In the genomic region with DNA sequence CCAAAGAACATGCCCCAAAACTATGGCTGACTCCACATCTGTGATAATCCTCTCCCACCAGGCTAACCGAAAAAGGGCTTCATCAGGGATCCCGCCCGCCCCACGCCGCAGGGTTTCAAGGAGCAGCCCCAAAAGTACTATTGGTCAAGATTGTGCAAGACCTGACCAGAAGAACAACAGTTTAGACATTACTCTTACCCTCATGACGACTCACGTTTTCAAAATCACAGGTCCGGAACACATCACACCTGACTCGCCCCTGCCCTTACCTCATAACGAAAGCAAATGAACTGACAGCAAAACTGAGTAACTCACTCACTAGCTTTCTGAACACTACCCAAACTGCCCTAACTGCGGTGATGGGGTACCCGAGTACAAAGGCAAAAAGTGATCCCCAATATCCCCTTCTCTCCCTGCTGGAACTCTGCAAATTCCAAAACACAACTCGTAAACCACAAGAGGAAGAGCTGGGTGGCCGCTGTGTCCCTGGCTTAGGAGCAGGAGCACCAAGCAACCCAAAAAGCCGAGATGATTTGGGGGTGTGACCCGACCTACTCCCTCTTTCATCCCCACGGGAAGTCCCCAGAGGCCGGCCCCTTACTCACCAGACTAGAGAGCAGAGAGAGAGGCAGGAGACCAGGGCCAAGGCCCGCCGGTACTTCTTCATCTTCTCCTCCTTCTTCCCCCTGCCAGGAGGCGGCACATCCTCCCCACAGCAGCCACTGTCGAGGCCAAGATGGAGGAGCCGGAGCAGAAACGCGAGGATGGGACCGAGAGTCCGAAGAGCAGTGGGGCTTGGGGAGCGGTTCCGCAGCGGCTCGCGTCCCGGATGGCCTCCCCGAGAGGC, we compare ENCODE assay signal across 8 mouse cellular contexts. TPM values are rescaled to one million over a fixed set of nuclear protein-coding genes. Genes with fewer than 3 reads are reported as not detected.
DNase-seq lines count a peak whose midpoint lies in the region; ATAC-seq and TF ChIP-seq lines count a peak whose summit lies in the region.

No protein-coding gene starts in this region.

- WGBS in cerebellum, adult 2 months = 0% methylated on average over 34 of the region's 34 CpGs
- 1% methylated on average over 33 of the region's 34 CpGs for WGBS in limb, embryonic 11.5 days
- WGBS in midbrain, embryonic 10.5 days = under 1% methylated on average over 34 of the region's 34 CpGs
- 0% methylated on average over 34 of the region's 34 CpGs for WGBS in stomach, embryonic 16.5 days

- H3K27me3 ChIP-seq in cerebellum, adult 2 months (ENCODE audit: control insufficient read depth, insufficient read depth, low read length) = no peaks in the 10 kb centered on the region
- no peaks in the 10 kb centered on the region for H3K27me3 ChIP-seq in limb, embryonic 11.5 days (ENCODE audit: control insufficient read depth, insufficient read depth, low read length)
- no peaks in the 10 kb centered on the region for H3K27me3 ChIP-seq in midbrain, embryonic 10.5 days (ENCODE audit: low read depth, poor library complexity, severe bottlenecking)
- H3K27me3 ChIP-seq in stomach, embryonic 16.5 days (ENCODE audit: control insufficient read depth, insufficient read depth, low read length) = no peaks in the 10 kb centered on the region

- H3K4me1 ChIP-seq in cerebellum, adult 2 months (ENCODE audit: control insufficient read depth, insufficient read depth, low read length) = no peaks in the 10 kb centered on the region; the same call in 1 of the 2 replicates
- H3K4me1 ChIP-seq in bone marrow macrophage, adult 2 months (ENCODE audit: control insufficient read depth, insufficient read depth, low read length) = peaks cover 7% of the 10 kb centered on the region
- H3K4me1 ChIP-seq in limb, embryonic 11.5 days (ENCODE audit: control insufficient read depth, insufficient read depth, low read length) = peaks cover 6% of the 10 kb centered on the region
- H3K4me1 ChIP-seq in midbrain, embryonic 10.5 days = peaks cover 28% of the 10 kb centered on the region
- H3K4me1 ChIP-seq in stomach, embryonic 16.5 days (ENCODE audit: control insufficient read depth, insufficient read depth, low read length) = peaks cover 14% of the 10 kb centered on the region; the same call in 1 of the 2 replicates

- H3K4me2 ChIP-seq in limb, embryonic 11.5 days (ENCODE audit: low read depth, severe bottlenecking) = peak overlapping the region; percentile 86
- H3K4me2 ChIP-seq in stomach, embryonic 16.5 days (ENCODE audit: low read depth, low read length) = peak overlapping the region; percentile 83

- H3K9ac ChIP-seq in limb, embryonic 11.5 days (ENCODE audit: low read length) = peak overlapping the region; percentile 93
- H3K9ac ChIP-seq in stomach, embryonic 16.5 days (ENCODE audit: low read length) = peak overlapping the region; percentile 89

- no peaks in the 10 kb centered on the region for H3K36me3 ChIP-seq in limb, embryonic 11.5 days (ENCODE audit: control insufficient read depth, insufficient read depth, low read length)
- H3K36me3 ChIP-seq in midbrain, embryonic 10.5 days = no peaks in the 10 kb centered on the region
- H3K36me3 ChIP-seq in stomach, embryonic 16.5 days (ENCODE audit: control insufficient read depth, insufficient read depth, low read length) = no peaks in the 10 kb centered on the region

- peak; percentile 57 for ATAC-seq in granulocyte monocyte progenitor cell, adult 5-6 weeks (replicated peaks; ENCODE audit: poor library complexity, severe bottlenecking)
- ATAC-seq in limb, embryonic 11.5 days (ENCODE audit: insufficient number of reproducible peaks, low FRiP score, low TSS enrichment, low read depth) = peak; percentile 55
- peak; percentile 39 for ATAC-seq in stomach, embryonic 16.5 days (ENCODE audit: insufficient read depth, low FRiP score)

- no peak for DNase-seq in cerebellum, adult 2 months
- DNase-seq in cerebellum, adult 11 months = no peak
- DNase-seq in 3T3-L1 (ENCODE audit: low read depth, low spot score) = peak; percentile 61
- DNase-seq in limb, embryonic 11.5 days (ENCODE audit: low spot score) = peak; percentile 36
- DNase-seq in midbrain, embryonic 10.5 days (ENCODE audit: low spot score) = peak; percentile 15

- H3K4me3 ChIP-seq in cerebellum, adult 2 months (replicated peaks; ENCODE audit: insufficient read depth, low read depth, low read length) = peak overlapping the region; percentile 87
- H3K4me3 ChIP-seq in bone marrow macrophage, adult 2 months (ENCODE audit: insufficient read depth, low read length) = peak overlapping the region; percentile 90
- H3K4me3 ChIP-seq in limb, embryonic 11.5 days (ENCODE audit: low read depth, low read length) = peak overlapping the region; percentile 92
- peak overlapping the region; percentile 70 for H3K4me3 ChIP-seq in midbrain, embryonic 10.5 days
- H3K4me3 ChIP-seq in stomach, embryonic 16.5 days (replicated peaks; ENCODE audit: low read length) = peak overlapping the region; percentile 90

- no peak for TF ChIP-seq CTCF in cerebellum, adult 2 months (IDR thresholded peaks at IDR 0.05; ENCODE audit: borderline replicate concordance, insufficient read depth, low read depth, low read length)
- TF ChIP-seq CTCF in bone marrow macrophage, adult 2 months (IDR thresholded peaks at IDR 0.05; ENCODE audit: low read depth, low read length) = no peak

- H3K9me3 ChIP-seq in limb, embryonic 11.5 days (ENCODE audit: control insufficient read depth, low read length) = no peaks in the 10 kb centered on the region
- no peaks in the 10 kb centered on the region for H3K9me3 ChIP-seq in midbrain, embryonic 10.5 days (replicated peaks)
- H3K9me3 ChIP-seq in stomach, embryonic 16.5 days (replicated peaks; ENCODE audit: control insufficient read depth, low read length) = no peaks in the 10 kb centered on the region

- H3K27ac ChIP-seq in cerebellum, adult 2 months (ENCODE audit: insufficient read depth, low read length) = peak overlapping the region; percentile 76
- H3K27ac ChIP-seq in bone marrow macrophage, adult 2 months (ENCODE audit: insufficient read depth, low read depth, low read length) = peak overlapping the region; percentile 80
- H3K27ac ChIP-seq in limb, embryonic 11.5 days (replicated peaks; ENCODE audit: low read depth, low read length) = peak overlapping the region; percentile 95
- peak overlapping the region; percentile 97 for H3K27ac ChIP-seq in midbrain, embryonic 10.5 days (replicated peaks)
- H3K27ac ChIP-seq in stomach, embryonic 16.5 days (ENCODE audit: low read length) = peak overlapping the region; percentile 98

- TF ChIP-seq POLR2A in cerebellum, adult 2 months (IDR thresholded peaks at IDR 0.05; ENCODE audit: borderline replicate concordance, insufficient read depth, low read length) = no peak
- TF ChIP-seq POLR2A in bone marrow macrophage, adult 2 months (IDR thresholded peaks at IDR 0.05; ENCODE audit: borderline replicate concordance, low read depth, low read length) = no peak

RNA-seq across cellular contexts. Expression of gene Suco, which starts 0.6 kb away (rescaled TPM):
- polyA plus RNA-seq in cerebellum, adult 2 months (2012; rRNA removed) = 15.1 and 17.3 TPM in 2 replicates
- polyA plus RNA-seq in bone marrow macrophage, adult 2 months (2012; ENCODE audit: insufficient read depth, insufficient read length, missing spikeins) = 17.2 and 20.1 TPM in 2 replicates
- 25.1 and 30.5 TPM in 2 replicates for total RNA-seq in granulocyte monocyte progenitor cell, adult 5-6 weeks (2014; fragmentation: Nextera tagmentation)
- 102 and 110 TPM in 2 replicates for total RNA-seq in granulocyte monocyte progenitor cell, adult 5-6 weeks (2017)
- 32.3 and 42.3 TPM in 2 replicates for polyA plus RNA-seq in limb, embryonic 11.5 days (2014; fragmentation: Nextera tagmentation; extraction: Ambion mirVana)
- 19.0 and 20.8 TPM in 2 replicates for polyA plus RNA-seq in midbrain, embryonic 10.5 days (2016; fragmentation: Nextera tagmentation; extraction: Ambion mirVana)
- polyA plus RNA-seq in stomach, embryonic 16.5 days (2015; fragmentation: Nextera tagmentation; extraction: Ambion mirVana) = 17.2 and 26.6 TPM in 2 replicates

Comparison
In these comparisons a context has a peak if more than half of its experiments do, and no peak if none do; other contexts are left out.
1. DNase-seq: peak in 3T3-L1 (single experiment), limb, embryonic 11.5 days (single experiment) and midbrain, embryonic 10.5 days (single experiment); none in cerebellum, adult 2 months (0 of 2) and cerebellum, adult 11 months (single experiment).
2. Peak in every context shown above with its lines, with median percentiles within 50 percentile points of each other: H3K27ac ChIP-seq, H3K4me3 ChIP-seq and ATAC-seq.